Mouse (Mus musculus) stomach, postnatal 0 days (tissue): ENCODE measurements around the gene Ptpra.

Source experiments
- CTCF ChIP-seq: IDR thresholded peaks from 2 replicates; pipeline ENCODE4 v1.5.1; 2016; ENCODE audit warnings: antibody characterized with exemption, low read depth, mild to moderate bottlenecking, moderate library complexity
- EP300 ChIP-seq: optimal IDR thresholded peaks from 2 replicates; pipeline ENCODE3; 2016; ENCODE audit warnings: antibody characterized with exemption

DNA sequence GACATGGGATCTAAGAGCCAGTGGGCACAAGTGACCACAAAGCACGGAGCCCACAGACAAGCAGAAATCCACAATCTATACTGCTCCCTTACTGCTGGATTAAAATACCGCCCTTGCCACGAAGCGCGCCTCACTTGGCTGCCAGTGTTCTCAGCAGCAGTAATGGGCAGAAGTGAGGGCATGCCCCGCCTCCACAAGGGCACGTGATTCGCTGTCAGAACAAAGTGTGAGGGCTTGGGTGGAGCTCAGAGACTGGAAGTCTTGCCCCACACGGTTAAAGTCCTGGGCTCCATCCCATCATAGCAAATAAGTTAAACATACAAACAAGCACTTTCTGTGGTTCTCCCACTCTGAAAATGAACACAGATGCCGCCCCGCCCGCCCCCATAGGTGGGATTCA is 127.6 kb downstream of the Ptpra start:
- TF ChIP-seq EP300, result no peak
- TF ChIP-seq CTCF, result no peak
